Mouse (Mus musculus) frontal cortex, adult (tissue): ENCODE data around the gene Dnmt3l.
"Not testable (repeated sequence)": the region's sequence is repeated elsewhere in the genome, so short reads cannot be mapped to it uniquely, and the experiment has no call there.

Experiments used
- ATAC-seq: cut with Nextera tagmentation; 2 replicates; pipeline ENCODE4 v1.9.2; 2017; ENCODE audit warnings: mild to moderate bottlenecking, moderate library complexity, mixed read lengths; ENCODE audit not compliant: low TSS enrichment

The Dnmt3l gene

DNA sequence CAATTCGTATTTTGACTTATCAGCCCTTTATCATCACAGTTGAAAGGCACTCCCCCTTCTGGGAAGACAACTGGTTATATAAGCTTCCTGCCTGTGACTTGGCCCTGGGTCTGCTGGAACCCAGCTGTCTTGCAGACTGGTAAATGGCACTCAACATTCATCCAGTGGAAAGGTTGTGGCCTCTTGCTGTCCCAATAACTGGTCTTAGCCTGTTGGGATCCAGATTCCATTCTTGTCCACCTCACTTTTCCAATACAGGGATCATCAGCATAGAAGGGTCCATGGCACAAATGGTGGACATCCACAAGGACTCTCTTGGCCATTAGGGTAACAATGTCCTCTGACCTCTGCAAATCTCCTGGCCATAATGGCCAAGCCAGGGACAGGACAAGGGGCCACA, 42.3 kb downstream of the Dnmt3l start:
- ATAC-seq: no peak

DNA sequence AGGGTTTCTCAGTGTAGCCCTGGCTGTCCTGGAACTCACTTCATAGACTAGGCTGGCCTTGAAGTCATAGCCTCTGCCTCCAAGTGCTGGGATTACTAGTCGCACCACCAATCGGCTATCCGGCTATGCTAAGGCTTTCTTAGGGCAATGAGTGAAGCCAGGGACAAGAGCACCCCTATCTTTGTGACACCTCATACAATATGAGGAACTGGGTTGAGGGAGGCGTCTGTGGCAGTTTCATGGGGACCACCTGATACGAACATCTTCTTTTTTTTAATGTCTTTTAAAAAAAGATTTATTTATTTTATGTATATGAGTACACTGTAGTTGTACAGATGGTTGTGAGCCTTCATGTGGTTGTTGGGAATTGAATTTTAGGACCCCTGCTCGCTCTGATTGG, 44.0 kb downstream of the Dnmt3l start:
- no peak for ATAC-seq

DNA sequence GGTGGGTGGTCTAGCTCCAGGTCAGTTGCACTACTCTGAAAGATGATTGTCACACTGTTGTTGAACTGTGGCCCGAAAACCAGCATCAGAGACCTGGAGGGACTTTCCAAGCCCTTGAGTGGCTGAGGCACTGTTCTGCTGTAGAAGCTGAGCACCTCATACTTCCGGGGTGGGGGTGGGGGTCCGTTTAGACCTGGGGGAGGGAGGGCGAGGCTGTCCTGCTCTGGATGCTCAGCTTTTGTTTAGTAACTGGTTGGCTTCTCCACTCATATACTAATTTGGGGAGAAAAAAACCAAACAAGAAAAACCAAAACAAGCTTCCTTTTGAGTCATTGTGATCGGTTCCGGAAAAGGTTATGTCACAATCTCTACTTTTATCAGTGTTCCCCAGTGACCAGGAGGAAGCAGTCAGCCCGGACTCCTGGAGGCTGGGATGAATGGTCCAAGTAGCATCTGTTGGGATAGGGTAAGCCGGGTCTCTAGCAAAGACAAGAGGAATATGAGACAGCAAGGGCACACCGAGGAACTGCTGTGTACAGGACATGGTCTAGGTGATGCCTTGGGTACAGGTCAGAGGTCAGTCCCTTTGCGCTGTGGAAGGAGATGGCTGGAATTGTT, 44.8 kb downstream of the Dnmt3l start:
- no peak for ATAC-seq

DNA sequence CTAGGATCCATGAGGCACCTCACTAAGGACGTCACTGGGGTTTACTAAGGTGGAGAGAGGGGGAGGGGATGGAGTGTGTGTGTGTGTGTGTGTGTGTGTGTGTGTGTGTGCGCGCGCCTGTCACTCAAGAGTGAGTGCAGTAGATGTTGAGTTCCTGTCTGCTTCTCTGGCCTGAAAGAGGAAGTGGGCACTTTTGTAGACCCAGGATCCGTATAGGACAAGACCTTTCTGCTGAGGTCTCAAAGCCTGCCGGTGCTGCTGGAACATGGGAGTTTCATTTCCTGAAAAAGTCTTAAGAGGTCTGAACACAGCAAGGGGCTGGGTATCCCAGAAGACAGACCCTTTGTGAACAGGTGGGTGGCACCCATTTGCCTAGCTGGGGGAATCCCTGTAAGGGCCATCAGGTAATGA, 45.4 kb downstream of the Dnmt3l start:
- no peak for ATAC-seq

DNA sequence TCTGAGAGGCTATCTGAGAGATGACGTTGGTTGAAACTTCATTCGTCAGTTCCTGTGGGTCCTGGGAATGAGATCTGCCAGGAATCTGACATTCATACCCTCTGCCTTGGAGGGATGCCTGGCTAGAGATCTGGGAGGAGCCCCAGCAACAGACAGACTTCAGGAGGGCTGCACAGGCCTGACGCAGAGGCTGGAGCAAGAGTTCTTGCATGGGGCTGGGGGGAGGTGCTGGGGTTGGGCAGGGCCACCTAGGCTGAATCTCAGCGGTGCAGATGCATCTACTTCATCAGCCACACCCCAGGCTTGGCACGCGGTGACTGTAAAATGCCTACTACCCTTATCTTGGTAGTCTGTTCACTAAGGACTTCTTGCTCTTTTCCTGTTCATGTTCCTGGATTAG, 48.5 kb downstream of the Dnmt3l start:
- no peak for ATAC-seq

DNA sequence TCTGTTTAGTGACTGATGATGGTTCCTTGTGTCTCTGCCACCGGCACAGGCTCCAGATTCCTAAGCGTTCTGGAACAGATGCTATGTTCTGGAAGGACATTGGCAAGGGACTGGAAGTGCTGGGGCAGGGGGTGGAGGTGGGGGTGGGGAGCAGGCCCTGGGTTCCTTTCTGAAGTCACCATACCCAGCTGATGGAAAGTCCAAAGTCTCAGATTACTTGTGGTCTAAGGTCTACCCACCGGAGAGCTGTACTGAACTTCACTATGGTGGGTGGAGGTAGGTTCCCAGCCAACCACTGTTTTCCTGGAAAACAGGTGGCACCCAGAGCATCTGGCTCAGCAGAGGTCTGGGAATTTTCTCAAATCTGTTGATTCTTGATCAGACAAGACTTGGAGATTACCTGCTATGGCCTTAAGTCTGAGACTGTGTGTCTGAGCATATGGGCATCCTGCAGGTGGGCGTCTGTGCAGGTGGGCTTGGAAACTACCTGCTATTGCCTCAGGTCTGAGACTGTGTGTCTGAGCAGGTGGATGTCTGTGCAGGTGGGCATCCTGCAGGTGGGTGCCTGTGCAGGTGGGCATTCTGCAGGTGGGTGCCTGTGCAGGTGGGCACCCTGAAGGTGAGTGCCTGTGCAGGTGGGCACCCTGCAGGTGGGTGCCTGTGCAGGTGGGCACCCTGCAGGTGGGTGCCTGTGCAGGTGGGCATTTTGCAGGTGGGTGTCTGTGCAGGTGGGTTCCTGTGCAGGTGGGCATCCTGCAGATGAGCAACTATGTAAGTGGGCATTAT, 49.2 kb downstream of the Dnmt3l start:
- no peak for ATAC-seq

DNA sequence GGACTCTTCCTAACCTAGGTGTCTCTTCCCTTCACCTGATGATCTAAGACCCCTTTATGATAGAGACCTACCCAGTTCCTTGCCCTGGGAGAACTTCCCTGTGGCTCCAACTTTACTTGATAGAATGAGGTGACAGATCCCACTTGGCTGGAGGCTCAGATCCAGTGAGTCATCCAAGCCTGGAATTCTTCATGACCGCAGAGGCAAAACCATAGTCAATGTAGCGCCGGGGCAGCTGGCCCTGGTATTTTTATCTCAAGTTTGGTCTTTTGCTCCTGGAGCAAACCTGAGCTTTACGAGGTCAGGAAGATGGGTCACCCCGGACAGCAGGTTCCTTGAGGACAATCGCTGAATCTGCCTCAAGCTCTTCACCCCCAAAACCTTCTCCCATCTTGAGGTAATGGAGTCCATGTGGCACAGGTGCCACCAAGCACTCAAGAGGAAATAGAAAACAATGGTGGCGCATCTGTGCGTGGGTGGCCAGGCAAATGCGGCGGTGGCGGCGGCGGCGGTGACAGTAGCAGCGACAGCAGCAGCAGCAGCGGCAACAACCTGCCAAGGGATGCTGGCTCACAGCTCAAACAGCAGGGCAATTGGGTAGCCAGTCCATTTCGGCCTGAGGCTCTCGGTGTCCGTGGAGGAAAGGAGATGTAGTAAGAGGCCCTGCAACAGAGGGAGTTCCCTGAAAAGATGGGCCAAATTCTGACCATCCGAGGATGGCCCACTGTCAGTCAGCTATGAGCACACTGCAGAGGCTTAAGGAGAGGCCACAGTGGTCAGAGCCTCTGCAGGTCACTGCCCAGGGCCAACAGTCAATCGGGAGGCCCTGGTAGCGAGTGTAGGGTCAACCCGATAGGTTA, 50.3 kb downstream of the Dnmt3l start:
- no peak for ATAC-seq

DNA sequence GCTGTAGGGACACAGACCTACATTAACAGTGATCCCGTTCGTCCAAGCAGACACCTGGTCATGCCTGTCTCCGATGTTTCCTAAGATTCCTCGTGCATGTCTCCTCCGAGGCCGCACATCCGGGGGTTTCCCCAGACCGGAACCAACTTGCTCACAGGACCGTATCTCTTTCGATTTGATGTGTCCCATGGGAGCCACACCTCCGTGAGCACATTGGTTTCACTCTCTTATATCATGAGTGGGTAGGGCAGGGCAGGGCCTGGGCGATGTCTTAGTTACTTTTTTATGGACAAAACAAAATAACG, 50.9 kb downstream of the Dnmt3l start:
- ATAC-seq: no peak

DNA sequence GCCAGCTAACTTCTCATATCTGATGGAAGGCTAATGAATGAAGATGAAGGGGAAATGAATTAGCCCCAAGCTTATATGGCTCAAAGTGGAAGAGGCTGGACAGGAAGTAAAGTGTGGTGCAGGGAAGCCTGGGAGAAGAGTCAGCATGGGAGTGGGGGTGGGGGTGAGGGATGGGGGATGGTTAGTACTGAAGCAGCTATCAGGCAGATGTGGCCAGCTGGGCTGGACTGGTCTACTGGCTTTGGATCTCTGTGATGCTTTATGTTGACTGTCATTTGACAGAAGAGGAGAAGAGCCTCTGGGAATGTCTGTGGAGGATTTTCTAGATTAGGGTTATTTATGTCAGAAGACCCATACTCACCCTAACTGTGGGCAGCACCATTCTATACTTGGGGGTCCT, 53.5 kb downstream of the Dnmt3l start:
- ATAC-seq: no peak

DNA sequence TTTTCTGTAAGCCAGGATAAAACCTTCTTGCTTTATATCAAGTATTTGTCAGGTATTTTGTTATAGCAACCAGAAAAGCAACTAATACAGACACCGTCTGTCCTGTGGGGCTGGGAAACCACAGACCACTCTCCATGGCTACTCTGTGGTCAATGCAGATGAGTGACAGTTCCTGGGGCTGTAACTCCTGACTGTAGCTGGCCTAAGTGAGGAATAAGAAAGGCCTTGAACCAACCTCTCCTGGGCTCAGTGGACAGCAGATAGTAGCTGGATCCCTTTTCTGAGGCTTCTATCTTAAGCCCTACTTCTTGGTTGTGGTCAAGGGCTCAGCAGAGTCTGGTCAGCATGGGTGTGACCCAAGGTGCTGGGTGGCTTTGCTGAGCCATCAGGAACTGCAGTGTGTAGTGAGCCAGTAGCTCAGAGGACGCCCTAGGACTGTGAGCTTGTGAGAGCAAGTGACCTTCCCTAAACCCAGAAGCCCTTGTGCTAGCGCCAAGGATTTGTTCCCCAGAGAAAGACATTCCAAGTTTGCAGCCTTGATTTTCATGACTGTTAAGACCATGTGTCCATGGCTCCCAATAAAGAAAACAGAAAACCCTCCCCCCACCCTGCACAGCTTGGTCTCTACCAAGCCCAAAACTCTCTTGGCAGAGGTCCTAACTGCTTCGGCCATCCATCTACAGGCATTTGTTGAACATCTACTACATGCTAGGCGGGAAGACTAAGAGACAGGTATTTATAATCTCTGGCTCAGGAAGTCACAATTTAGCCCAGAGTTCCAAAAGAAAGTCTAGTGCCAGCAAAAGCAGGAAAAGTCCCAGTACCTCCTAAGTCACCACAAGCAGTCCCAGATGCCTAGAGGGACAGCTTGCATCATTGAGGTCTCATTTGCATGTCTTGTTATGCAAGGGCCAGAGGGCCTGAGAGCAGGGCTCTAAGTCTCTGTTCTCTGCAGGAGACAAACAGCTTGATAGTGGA, 54.5 kb downstream of the Dnmt3l start:
- no peak for ATAC-seq

DNA sequence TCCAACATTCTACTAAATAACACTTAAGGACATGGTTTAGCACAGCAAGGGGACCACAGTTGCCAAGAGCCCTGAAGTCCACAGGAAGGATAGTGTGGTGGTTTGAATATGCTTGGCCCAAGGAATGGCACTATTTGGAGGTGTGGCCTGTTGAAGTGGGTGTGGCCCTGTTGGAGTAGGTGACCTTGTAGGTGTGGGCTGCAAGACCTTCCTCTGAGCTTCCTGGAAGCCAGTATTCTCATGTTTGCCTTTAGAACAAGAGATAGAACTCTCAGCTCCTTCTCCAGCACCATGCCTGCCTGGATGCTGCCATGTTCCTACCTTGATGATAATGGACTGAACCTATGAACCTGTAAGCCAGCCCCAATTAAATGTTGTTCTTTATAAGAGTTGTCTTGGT, 58.1 kb downstream of the Dnmt3l start:
- not testable (repeated sequence) for ATAC-seq

DNA sequence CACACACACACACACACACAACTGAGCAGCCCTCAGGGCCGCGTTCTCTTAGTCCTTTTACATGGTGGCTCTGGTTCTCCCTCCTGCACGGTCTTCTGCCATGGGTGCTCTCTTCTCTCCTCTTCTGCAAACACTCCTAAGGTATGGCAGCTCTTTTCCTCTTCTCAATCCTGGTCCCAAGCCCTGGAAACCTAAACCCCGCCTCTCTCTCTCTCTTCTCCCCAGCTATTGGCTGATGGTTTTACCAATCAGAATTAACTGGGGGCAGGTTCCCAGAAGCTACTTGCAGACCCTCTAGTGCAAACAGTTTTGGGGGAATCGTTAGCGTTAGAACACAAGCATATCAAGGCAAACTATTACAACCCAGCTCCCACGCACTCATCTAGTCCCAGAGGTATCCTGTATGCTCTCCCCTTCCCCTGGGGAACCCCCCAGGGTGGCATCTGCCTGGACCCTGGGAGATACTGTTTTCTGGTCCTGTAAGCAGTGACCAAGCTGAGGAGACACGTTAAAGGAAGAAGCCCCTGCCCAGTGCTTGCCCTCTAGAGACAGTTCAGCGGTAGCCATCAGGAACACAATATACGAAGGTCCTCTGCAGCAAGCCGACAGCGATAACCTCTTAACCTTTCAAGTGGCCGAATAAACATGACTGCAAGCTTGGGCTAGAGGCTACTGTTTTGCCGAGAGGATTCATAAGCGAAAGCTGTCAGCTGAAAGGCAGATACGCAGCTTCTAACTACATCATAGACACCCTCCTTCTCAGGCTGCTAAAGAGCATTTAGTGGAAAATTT, 59.4 kb downstream of the Dnmt3l start:
- ATAC-seq: no peak

DNA sequence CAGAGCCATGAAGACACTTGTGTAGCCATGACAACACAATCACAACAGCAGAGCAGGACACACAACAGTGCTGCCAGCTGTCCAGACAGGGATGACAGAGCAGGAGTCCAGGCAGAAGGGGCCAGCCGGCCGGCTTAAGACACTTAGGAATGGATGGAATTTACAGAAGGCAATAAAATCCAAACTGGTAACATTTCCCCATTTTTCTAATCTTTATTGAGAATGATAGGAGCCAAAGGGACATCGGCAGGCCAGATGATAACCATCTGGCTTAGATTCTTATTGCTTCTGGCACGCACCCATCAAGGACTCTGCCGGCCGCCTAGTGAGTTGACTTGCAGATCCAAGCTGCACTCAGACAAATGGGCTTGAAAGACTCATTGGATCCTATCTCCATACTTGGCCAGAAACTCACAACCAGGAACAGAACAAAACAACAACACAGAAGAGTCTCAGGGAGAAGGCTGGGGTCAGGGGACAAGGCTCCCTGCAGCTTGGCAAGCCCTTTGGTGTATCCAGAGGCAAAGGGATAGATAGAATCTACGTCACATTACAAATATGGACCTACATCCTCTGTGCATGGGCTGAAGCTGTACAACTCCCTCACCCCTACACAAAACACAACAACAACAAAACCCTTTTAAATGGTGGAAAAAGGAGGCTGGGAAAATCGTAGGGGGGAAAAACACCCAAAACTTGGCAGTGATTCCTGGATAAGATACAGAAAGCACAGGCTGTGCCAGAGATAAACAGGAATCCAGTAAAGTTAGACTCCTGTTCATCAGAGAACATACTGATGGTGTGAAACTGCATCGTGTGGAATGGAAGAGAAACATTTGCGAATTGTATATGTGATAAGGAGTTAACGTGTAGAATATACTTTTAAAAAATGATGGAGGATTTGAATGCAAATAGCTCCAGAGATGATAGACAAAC, 63.1 kb downstream of the Dnmt3l start:
- ATAC-seq: peak; percentile 67

DNA sequence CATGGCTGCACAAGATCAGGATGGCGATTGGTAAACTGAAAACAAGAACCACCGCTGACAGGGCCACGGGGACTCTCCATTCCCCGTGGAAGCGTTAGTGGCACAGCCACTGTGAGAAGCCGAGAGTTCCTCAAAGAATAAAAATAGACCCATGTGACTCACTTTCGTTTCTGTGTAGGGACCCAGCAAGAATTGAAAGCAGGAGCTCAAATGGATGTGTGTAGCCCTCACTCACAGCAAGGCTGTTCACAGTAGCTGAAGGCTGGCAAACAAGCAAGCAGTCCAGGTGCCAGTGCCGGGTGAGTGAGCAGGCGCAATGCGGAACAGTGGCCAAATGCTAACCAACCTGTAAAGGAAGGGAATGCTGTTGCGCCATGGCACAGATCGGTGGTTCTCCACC, 63.8 kb downstream of the Dnmt3l start:
- peak; percentile 85 for ATAC-seq
